Mouse (Mus musculus): ENCODE data around the gene Gm973. TPM values are rescaled to one million over a fixed set of nuclear protein-coding genes. Genes with fewer than 3 reads are reported as not detected.

The Gm973 gene
- polyA plus RNA-seq, 1 experiment = not detected

GRCm38 (mm10) chr1:59584656-59585410 lies 68.8 kb downstream of the Gm973 start:
- Histone ChIP-seq H3K36me3 (ENCODE audit: control insufficient read depth) (no peaks in the 10 kb centered on the region), H3K4me1 (ENCODE audit: control insufficient read depth) (peaks cover 2% of the 10 kb centered on the region; the same call in 1 of the 2 replicates), H3K4me3 (replicated peaks) (no peak overlapping the region), H3K27me3 (ENCODE audit: control insufficient read depth) (no peaks in the 10 kb centered on the region), H3K9me3 (ENCODE audit: control insufficient read depth, low read length) (no peaks in the 10 kb centered on the region)
- TF ChIP-seq TAL1 (IDR thresholded peaks at IDR 0.05; ENCODE audit: low read length) = no peak
- no peak for TF ChIP-seq GATA1 (IDR thresholded peaks at IDR 0.05; ENCODE audit: low read length)

GRCm38 (mm10) chr1:59589271-59589670 lies 73.2 kb downstream of the Gm973 start:
- Histone ChIP-seq H3K36me3 (ENCODE audit: control insufficient read depth) (no peaks in the 10 kb centered on the region), H3K27me3 (ENCODE audit: control insufficient read depth) (peaks cover 26% of the 10 kb centered on the region), H3K4me3 (replicated peaks) (no peak overlapping the region), H3K9me3 (ENCODE audit: control insufficient read depth, low read length) (no peaks in the 10 kb centered on the region), H3K4me1 (ENCODE audit: control insufficient read depth) (peaks cover 8% of the 10 kb centered on the region)
- TF ChIP-seq GATA1 (IDR thresholded peaks at IDR 0.05; ENCODE audit: low read length) = no peak
- TF ChIP-seq TAL1 (IDR thresholded peaks at IDR 0.05; ENCODE audit: low read length) = no peak

- Histone ChIP-seq H3K4me1 (ENCODE audit: control insufficient read depth) (peaks cover 8% of the 10 kb centered on the region), H3K27me3 (ENCODE audit: control insufficient read depth) (peaks cover 26% of the 10 kb centered on the region), H3K9me3 (ENCODE audit: control insufficient read depth, low read length) (no peaks in the 10 kb centered on the region), H3K4me3 (replicated peaks) (no peak overlapping the region), H3K36me3 (ENCODE audit: control insufficient read depth) (no peaks in the 10 kb centered on the region)
- TF ChIP-seq TAL1 (IDR thresholded peaks at IDR 0.05; ENCODE audit: low read length) (no peak), GATA1 (IDR thresholded peaks at IDR 0.05; ENCODE audit: low read length) (no peak)
Observed at GRCm38 (mm10) chr1:59592359-59592758, 76.3 kb downstream of the Gm973 start.

- Histone ChIP-seq H3K36me3 (ENCODE audit: control insufficient read depth) (no peaks in the 10 kb centered on the region), H3K9me3 (ENCODE audit: control insufficient read depth, low read length) (no peaks in the 10 kb centered on the region), H3K4me1 (ENCODE audit: control insufficient read depth) (peaks cover 8% of the 10 kb centered on the region), H3K4me3 (replicated peaks) (no peak overlapping the region), H3K27me3 (ENCODE audit: control insufficient read depth) (peaks cover 26% of the 10 kb centered on the region)
- TF ChIP-seq TAL1 (IDR thresholded peaks at IDR 0.05; ENCODE audit: low read length) = no peak
- TF ChIP-seq GATA1 (IDR thresholded peaks at IDR 0.05; ENCODE audit: low read length) = no peak
Observed at GRCm38 (mm10) chr1:59592876-59593275, 76.8 kb downstream of the Gm973 start.

- Histone ChIP-seq H3K27me3 (ENCODE audit: control insufficient read depth) (peaks cover 26% of the 10 kb centered on the region), H3K4me1 (ENCODE audit: control insufficient read depth) (peaks cover 8% of the 10 kb centered on the region), H3K9me3 (ENCODE audit: control insufficient read depth, low read length) (no peaks in the 10 kb centered on the region), H3K36me3 (ENCODE audit: control insufficient read depth) (no peaks in the 10 kb centered on the region), H3K4me3 (replicated peaks) (no peak overlapping the region)
- TF ChIP-seq GATA1 (IDR thresholded peaks at IDR 0.05; ENCODE audit: low read length) (no peak), TAL1 (IDR thresholded peaks at IDR 0.05; ENCODE audit: low read length) (no peak)
Observed at GRCm38 (mm10) chr1:59593622-59594035, 77.6 kb downstream of the Gm973 start.

GRCm38 (mm10) chr1:59594586-59595266 lies 78.7 kb downstream of the Gm973 start:
- peaks cover 8% of the 10 kb centered on the region for H3K4me1 ChIP-seq (ENCODE audit: control insufficient read depth)
- no peak overlapping the region for H3K4me3 ChIP-seq (replicated peaks)
- no peaks in the 10 kb centered on the region for H3K36me3 ChIP-seq (ENCODE audit: control insufficient read depth)
- H3K27me3 ChIP-seq (ENCODE audit: control insufficient read depth) = peaks cover 26% of the 10 kb centered on the region
- TF ChIP-seq GATA1 (IDR thresholded peaks at IDR 0.05; ENCODE audit: low read length) (no peak), TAL1 (IDR thresholded peaks at IDR 0.05; ENCODE audit: low read length) (no peak)
- H3K9me3 ChIP-seq (ENCODE audit: control insufficient read depth, low read length) = no peaks in the 10 kb centered on the region

- H3K4me1 ChIP-seq (ENCODE audit: control insufficient read depth) = peaks cover 8% of the 10 kb centered on the region
- H3K4me3 ChIP-seq (replicated peaks) = no peak overlapping the region
- TF ChIP-seq TAL1 (IDR thresholded peaks at IDR 0.05; ENCODE audit: low read length) = no peak
- H3K9me3 ChIP-seq (ENCODE audit: control insufficient read depth, low read length) = no peaks in the 10 kb centered on the region
- no peaks in the 10 kb centered on the region for H3K36me3 ChIP-seq (ENCODE audit: control insufficient read depth)
- peaks cover 26% of the 10 kb centered on the region for H3K27me3 ChIP-seq (ENCODE audit: control insufficient read depth)
Observed at GRCm38 (mm10) chr1:59595609-59596008, 79.5 kb downstream of the Gm973 start.

GRCm38 (mm10) chr1:59602531-59603416 lies 86.7 kb downstream of the Gm973 start:
- Histone ChIP-seq H3K36me3 (ENCODE audit: control insufficient read depth) (no peaks in the 10 kb centered on the region), H3K9me3 (ENCODE audit: control insufficient read depth, low read length) (no peaks in the 10 kb centered on the region), H3K4me1 (ENCODE audit: control insufficient read depth) (no peaks in the 10 kb centered on the region; the same call in 1 of the 2 replicates), H3K27me3 (ENCODE audit: control insufficient read depth) (no peaks in the 10 kb centered on the region), H3K4me3 (replicated peaks) (no peak overlapping the region)
- TF ChIP-seq TAL1 (IDR thresholded peaks at IDR 0.05; ENCODE audit: low read length) (no peak), GATA1 (IDR thresholded peaks at IDR 0.05; ENCODE audit: low read length) (no peak)

GRCm38 (mm10) chr1:59603417-59603712 lies 87.3 kb downstream of the Gm973 start:
- Histone ChIP-seq H3K4me3 (replicated peaks) (no peak overlapping the region), H3K36me3 (ENCODE audit: control insufficient read depth) (no peaks in the 10 kb centered on the region), H3K27me3 (ENCODE audit: control insufficient read depth) (no peaks in the 10 kb centered on the region), H3K4me1 (ENCODE audit: control insufficient read depth) (no peaks in the 10 kb centered on the region; the same call in 1 of the 2 replicates), H3K9me3 (ENCODE audit: control insufficient read depth, low read length) (no peaks in the 10 kb centered on the region)
- TF ChIP-seq GATA1 (IDR thresholded peaks at IDR 0.05; ENCODE audit: low read length) (no peak), TAL1 (IDR thresholded peaks at IDR 0.05; ENCODE audit: low read length) (no peak)
